Mouse (Mus musculus): Measurements from ENCODE around the gene Mfsd2b.

Mfsd2b gene

GRCm38 (mm10) chr12:4873531-4873930, 628 bp downstream of the Mfsd2b start:
- no peak for DNase-seq (ENCODE audit: low read depth)

DNA sequence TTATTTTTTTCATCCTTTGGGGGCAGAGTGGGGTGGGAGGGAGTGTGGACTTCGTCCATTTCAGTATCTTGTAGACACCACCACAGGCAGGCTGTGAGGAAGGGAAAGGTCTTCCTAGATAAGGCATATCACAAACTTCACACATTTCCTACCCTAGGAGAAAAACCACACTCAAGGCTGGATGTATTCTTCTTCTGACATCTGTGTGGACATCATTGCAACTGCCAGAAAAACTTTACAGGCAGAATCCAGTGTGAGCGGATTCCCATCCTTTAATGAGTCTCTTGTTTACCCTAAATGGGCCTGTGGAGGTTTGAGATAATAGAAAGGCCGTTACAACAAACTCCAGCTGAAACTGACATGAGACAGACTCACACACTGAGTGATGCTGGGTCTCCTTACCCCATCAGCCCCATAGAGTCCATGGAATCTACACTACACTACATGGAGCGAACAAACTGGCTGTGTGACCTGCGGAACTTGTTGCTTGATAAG, 1.1 kb downstream of the Mfsd2b start:
- DNase-seq (ENCODE audit: low read depth) = no peak

DNA sequence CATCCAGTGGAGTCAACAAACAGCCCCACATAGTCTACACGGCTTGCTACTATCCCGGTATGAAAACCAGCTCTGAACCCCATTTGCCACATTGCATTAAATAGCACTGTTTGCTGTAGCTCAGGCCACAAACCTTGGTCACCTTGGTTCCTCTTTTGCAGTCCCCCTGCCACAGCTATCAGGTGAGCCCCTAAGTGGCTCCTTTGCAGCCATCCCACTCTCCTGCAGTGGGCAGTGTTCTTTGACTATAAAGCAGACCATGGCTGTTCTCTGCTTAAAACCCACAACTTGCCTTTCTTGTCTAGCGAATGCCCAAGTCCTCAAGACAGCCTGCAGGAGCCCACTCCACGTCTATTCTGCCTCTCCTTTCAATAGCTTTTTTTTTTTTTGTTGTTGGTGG, 1.9 kb downstream of the Mfsd2b start:
- DNase-seq (ENCODE audit: low read depth) = no peak

DNA sequence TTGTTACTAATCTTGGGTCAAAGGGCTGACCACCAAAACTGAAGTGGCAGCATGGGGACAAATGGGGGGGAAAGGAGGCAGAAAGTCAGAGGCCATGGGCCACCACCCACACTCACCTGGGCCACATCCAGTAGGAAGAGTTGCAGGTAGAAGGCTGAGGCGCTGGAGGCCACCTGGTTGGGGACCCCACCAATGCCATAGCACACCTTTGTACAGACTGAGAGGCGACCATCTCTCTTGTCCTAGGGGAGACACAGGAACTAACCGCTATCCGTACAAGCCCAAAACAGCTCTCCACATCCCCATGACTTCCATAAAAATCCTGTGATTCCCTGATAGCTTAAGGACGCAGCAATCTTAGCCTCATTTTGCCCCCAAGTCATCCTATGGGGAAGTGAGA, 2.9 kb downstream of the Mfsd2b start:
- DNase-seq (ENCODE audit: low read depth) = no peak

GRCm38 (mm10) chr12:4868924-4869323, 5.2 kb downstream of the Mfsd2b start:
- no peak for DNase-seq (ENCODE audit: low read depth)

GRCm38 (mm10) chr12:4864338-4864690, 9.8 kb downstream of the Mfsd2b start:
- DNase-seq (ENCODE audit: low read depth) = no peak

- no peak for DNase-seq (ENCODE audit: low read depth)
These were observed 10.4 kb downstream of the Mfsd2b start for GRCm38 (mm10) chr12:4863654-4864337.

- DNase-seq (ENCODE audit: low read depth) = peak; percentile 29
These were observed 11.5 kb downstream of the Mfsd2b start for GRCm38 (mm10) chr12:4862672-4863071.

DNA sequence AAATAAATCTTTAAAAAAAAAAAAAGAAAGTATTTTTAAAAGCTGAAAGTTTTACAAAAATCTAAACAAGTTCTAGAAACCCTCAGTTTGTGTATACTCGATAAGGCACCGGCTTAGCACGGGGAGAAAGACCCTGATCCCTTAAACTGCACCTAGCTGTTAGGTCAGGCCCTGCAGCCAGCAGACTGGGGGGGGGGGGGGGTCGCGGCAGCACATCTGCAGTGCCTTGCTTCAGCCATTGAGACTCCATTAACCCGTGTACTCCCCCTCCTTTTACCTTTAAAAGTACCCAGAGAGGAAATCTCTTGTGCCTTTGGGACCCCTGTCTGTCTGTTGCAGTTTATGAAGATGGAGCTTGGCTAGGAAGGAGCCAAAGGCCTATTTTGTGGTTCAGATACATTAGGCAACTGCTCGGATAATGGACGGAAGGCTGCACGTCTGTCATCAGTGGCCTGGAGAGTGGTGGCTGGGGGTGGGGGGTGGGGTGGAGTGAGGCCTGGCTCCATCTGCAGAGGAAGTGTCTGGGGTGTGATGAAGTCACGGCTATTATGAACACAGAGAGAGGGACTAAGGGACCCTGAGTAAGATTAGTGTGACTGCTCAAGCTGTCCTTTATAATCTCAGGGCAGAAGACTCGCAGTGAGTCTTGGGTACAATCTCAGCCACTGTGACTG, 14.8 kb downstream of the Mfsd2b start:
- DNase-seq (ENCODE audit: low read depth) = no peak

DNA sequence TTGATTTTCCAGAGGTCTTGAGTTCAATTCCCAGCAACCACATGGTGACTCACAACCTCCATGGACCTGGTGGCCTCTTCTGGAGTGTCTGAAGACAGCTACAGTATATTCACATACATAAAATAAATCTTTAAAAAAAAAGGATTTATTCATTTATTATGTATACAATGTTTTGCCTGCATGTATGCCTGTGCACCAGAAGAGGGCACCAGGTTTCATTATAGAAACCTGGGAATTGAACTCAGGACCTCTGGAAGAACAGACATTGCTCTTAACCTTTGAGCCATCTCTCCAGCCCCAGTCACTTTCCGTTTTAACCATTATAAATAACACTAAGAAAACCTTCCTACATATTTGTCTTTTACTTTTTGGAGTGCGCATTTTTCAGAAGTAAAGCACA, 17.3 kb downstream of the Mfsd2b start:
- peak; percentile 17 for DNase-seq (ENCODE audit: low read depth)

GRCm38 (mm10) chr12:4856160-4856559, 18.0 kb downstream of the Mfsd2b start:
- peak; percentile 59 for DNase-seq (ENCODE audit: low read depth)

- peak; percentile 77 for DNase-seq (ENCODE audit: low read depth)
These were observed 30.4 kb downstream of the Mfsd2b start for GRCm38 (mm10) chr12:4843741-4844140.

DNA sequence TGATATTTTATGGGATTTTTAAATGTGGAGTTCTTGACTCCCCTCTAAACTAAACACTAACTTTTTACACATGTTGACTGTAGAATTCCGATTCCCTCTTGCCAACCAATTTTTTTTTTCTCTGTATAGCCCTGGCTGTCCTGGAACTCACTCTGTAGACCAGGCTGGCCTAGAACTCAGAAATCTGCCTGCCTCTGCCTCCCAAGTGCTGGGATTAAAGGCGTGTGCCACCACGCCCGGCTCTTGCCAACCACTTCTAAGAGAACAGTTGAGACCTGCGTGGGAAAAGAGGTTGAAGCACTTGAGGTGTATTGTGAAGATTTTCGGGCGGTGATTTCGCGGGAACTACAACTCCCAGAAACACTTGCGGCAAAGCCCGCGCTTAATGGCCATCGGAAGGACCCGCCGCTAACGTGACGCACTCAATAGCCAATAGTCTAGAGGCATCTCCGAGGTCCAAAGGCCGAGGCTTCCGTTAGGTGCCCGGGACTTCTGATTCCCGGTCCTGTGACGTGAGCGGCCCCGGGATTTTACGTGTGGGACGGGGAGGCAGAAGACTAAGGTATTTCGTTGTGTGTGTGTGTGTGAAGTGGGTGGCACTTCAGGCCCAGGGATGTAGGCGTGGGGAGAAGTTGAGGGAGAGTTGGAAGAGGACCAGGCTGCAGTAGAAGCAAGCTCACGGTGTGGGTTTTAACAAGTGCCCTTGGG, 31.1 kb downstream of the Mfsd2b start, which contains the start of gene Wdcp:
Gene Wdcp (plus strand): TSS at position 414 of the 708 bp plus-strand sequence.
- DNase-seq (ENCODE audit: low read depth) = peak; percentile 94

DNA sequence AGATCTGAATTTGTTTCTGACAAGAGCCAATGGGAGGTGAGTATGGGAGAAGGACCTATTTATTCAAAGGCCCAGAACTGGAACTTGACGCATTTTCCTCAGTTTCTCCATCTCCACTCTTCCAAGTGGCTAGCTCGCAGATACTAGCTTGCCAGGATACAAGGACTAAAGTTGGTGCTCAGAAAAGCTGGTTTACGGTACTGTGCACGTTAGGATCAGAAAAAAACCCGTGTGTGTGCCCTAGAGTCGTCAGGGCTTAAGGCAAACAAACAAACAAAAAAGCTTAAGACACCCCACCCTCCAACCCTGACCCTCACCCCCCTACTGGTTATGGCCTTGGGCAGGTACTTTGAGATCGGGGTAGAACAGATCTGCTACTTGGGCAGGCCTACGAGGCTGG, 31.7 kb downstream of the Mfsd2b start:
- DNase-seq (ENCODE audit: low read depth) = peak; percentile 38

- DNase-seq (ENCODE audit: low read depth) = peak; percentile 70
These were observed 32.7 kb downstream of the Mfsd2b start, which contains the start of gene Fkbp1b for GRCm38 (mm10) chr12:4841392-4841887. Gene Fkbp1b, minus strand, starts transcription at chr12:4841591.

DNA sequence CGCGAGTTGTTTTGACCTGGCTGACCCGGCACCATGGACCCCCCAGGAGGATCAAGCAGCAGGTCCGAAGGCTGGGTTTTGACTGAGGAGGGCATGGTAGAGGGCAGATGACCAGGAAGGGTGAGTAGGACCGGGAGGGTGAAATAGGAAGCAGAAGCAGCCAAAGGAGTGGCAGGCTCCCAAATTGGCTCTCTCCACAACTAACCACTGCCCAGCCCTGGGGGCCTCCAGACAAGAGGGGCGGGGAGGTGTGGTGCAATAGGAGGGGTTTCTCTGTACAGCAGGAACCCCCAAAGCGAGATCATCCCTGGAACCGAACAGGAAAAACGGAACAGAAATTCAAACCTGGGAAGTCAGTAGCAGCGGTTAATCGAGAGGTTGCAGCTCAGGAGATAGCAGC, 33.4 kb downstream of the Mfsd2b start:
- no peak for DNase-seq (ENCODE audit: low read depth)

GRCm38 (mm10) chr12:4840010-4840409, 34.1 kb downstream of the Mfsd2b start:
- peak; percentile 25 for DNase-seq (ENCODE audit: low read depth)

GRCm38 (mm10) chr12:4836959-4837358, 37.2 kb downstream of the Mfsd2b start:
- no peak for DNase-seq (ENCODE audit: low read depth)

- DNase-seq (ENCODE audit: low read depth) = no peak
These were observed 46.9 kb downstream of the Mfsd2b start for GRCm38 (mm10) chr12:4827256-4827655.

- DNase-seq (ENCODE audit: low read depth) = peak; percentile 100
These were observed 56.6 kb downstream of the Mfsd2b start, which contains the start of gene Sf3b6 for GRCm38 (mm10) chr12:4817361-4818101. Gene Sf3b6, plus strand, starts transcription at chr12:4817544.

GRCm38 (mm10) chr12:4816680-4817360, 57.3 kb downstream of the Mfsd2b start:
- DNase-seq (ENCODE audit: low read depth) = no peak

All from induced T-regulatory cell, adult 2 months (primary cell).